Mouse (Mus musculus) spleen, postnatal 0 days (tissue): ENCODE data around the gene Mcat. TPM values are rescaled to one million over a fixed set of nuclear protein-coding genes. Genes with fewer than 3 reads are reported as not detected.

Experiments
- polyA plus RNA-seq: library from polyadenylated mRNA; unstranded; fragments of >200 nt; fragmentation: Nextera tagmentation; extraction: Ambion mirVana; gene quantifications from 2 replicates; pipeline ENCODE4 v1.2.1, GENCODE M21; 2015

Mcat gene
- polyA plus RNA-seq: 20.0 and 22.3 TPM in 2 replicates

GRCm38 (mm10) chr15:83563327-83563856, at the start of gene Mcat, which contains the start of gene Tspo:
Mcat (minus strand) TSS chr15:83563787.
Tspo (plus strand) TSS chr15:83563592.

GRCm38 (mm10) chr15:83594513-83595363, 31.2 kb upstream of the Mcat start, which contains the start of gene Ttll12:
Ttll12 (minus strand) TSS chr15:83595157.

GRCm38 (mm10) chr15:83526424-83527091, 37.0 kb downstream of the Mcat start, which contains the start of gene Bik:
Bik (plus strand) TSS chr15:83526862.

GRCm38 (mm10) chr15:83510805-83511405, 52.7 kb downstream of the Mcat start, which contains the start of gene Ttll1:
Ttll1 (minus strand) TSS chr15:83510893.

Other genes with a start within 250 kb of the Mcat start
- gene Arfgap3, start 213.5 kb downstream of the Mcat start, polyA plus RNA-seq: 20.7 and 23.6 TPM in 2 replicates
- 48.8 and 48.9 TPM in 2 replicates for gene Pacsin2, start 99.2 kb downstream of the Mcat start, polyA plus RNA-seq
- gene Ttll1, start 52.9 kb downstream of the Mcat start, polyA plus RNA-seq: 6.0 and 7.1 TPM in 2 replicates
- 4.6 and 5.6 TPM in 2 replicates for gene Bik, start 36.9 kb downstream of the Mcat start, polyA plus RNA-seq
- 334 and 361 TPM in 2 replicates for gene Tspo, start 195 bp downstream of the Mcat start, polyA plus RNA-seq
- 34.6 and 36.9 TPM in 2 replicates for gene Ttll12, start 31.4 kb upstream of the Mcat start, polyA plus RNA-seq
- 2.6 and 3.9 TPM in 2 replicates for gene Scube1, start 161.2 kb upstream of the Mcat start, polyA plus RNA-seq
- gene Mpped1, start 215.7 kb upstream of the Mcat start, polyA plus RNA-seq: not detected in 2 replicates